8 mouse cellular contexts compared by ENCODE assay signal in genomic region chr19:10182142-10182541, GRCm38 (mm10). TPM values are rescaled to one million over a fixed set of nuclear protein-coding genes. Genes with fewer than 3 reads are reported as not detected.
A peak's percentile ranks its signal among the peaks of the same experiment; 100 is the strongest.
DNase-seq lines count a peak whose midpoint lies in the region; ATAC-seq and TF ChIP-seq lines count a peak whose summit lies in the region.

No protein-coding gene starts in this region.

- peak overlapping the region; percentile 93 for H3K4me2 ChIP-seq in neural tube, embryonic 11.5 days (ENCODE audit: low read depth)
- peak overlapping the region; percentile 71 for H3K4me2 ChIP-seq in limb, embryonic 12.5 days
- H3K4me2 ChIP-seq in stomach, embryonic 14.5 days (replicated peaks; ENCODE audit: low read depth, low read length), result peak overlapping the region; percentile 51

- intact Hi-C loops in left cerebral cortex, postnatal 4 days (cut with DNase I), result no loop called here

- no peak for DNase-seq in neural tube, embryonic 11.5 days (ENCODE audit: low spot score)
- DNase-seq in neural tube, embryonic 10.5 days (ENCODE audit: extremely low spot score, low spot score), result no peak
- DNase-seq in kidney, postnatal 10 days, result no peak
- DNase-seq in retina, postnatal 1 day, result no peak
- no peak for DNase-seq in left cerebral cortex, postnatal 4 days

- H3K4me1 ChIP-seq in neural tube, embryonic 11.5 days (ENCODE audit: control insufficient read depth, insufficient read depth, low read length), result no peaks in the 10 kb centered on the region
- peaks cover 11% of the 10 kb centered on the region; the same call in 1 of the 2 replicates for H3K4me1 ChIP-seq in embryonic fibroblast, embryonic 13.5 days (ENCODE audit: control insufficient read depth, insufficient read depth, low read length)
- peaks cover 16% of the 10 kb centered on the region for H3K4me1 ChIP-seq in limb, embryonic 12.5 days (replicated peaks)
- H3K4me1 ChIP-seq in stomach, embryonic 14.5 days (ENCODE audit: control insufficient read depth, insufficient read depth, low read length), result peaks cover 7% of the 10 kb centered on the region

- H3K9me3 ChIP-seq in neural tube, embryonic 11.5 days (ENCODE audit: control insufficient read depth, low read length), result no peaks in the 10 kb centered on the region
- H3K9me3 ChIP-seq in limb, embryonic 12.5 days, result no peaks in the 10 kb centered on the region
- H3K9me3 ChIP-seq in stomach, embryonic 14.5 days (ENCODE audit: control insufficient read depth, low read depth, low read length), result no peaks in the 10 kb centered on the region

- no peak overlapping the region for H3K27ac ChIP-seq in neural tube, embryonic 11.5 days (ENCODE audit: low read depth, low read length)
- H3K27ac ChIP-seq in embryonic fibroblast, embryonic 13.5 days (ENCODE audit: insufficient read depth, low read length), result no peak overlapping the region
- H3K27ac ChIP-seq in limb, embryonic 12.5 days, result 0 out of 2 replicates have a peak overlapping the region, but pooled peaks have one; percentile 93
- peak overlapping the region; percentile 44; the same call in 1 of the 2 replicates for H3K27ac ChIP-seq in stomach, embryonic 14.5 days (ENCODE audit: low read length)

- TF ChIP-seq CTCF in embryonic fibroblast, embryonic 13.5 days (IDR thresholded peaks at IDR 0.05; ENCODE audit: borderline replicate concordance, insufficient read depth, low read length), result no peak

- ATAC-seq in neural tube, embryonic 11.5 days (ENCODE audit: insufficient read depth, low FRiP score, low TSS enrichment), result no peak
- ATAC-seq in limb, embryonic 12.5 days (ENCODE audit: insufficient number of reproducible peaks, insufficient read depth, low FRiP score, low TSS enrichment, low read depth), result no peak
- no peak for ATAC-seq in stomach, embryonic 14.5 days (ENCODE audit: insufficient number of reproducible peaks, insufficient read depth, low FRiP score, low read depth)

- H3K9ac ChIP-seq in neural tube, embryonic 11.5 days (ENCODE audit: low read length), result no peak overlapping the region
- peak overlapping the region; percentile 86; the same call in 1 of the 2 replicates for H3K9ac ChIP-seq in limb, embryonic 12.5 days (replicated peaks)
- no peak overlapping the region for H3K9ac ChIP-seq in stomach, embryonic 14.5 days (replicated peaks; ENCODE audit: low read depth, low read length)

- WGBS in neural tube, embryonic 11.5 days, result 41% methylated on average over 7 of the region's 7 CpGs
- 33% methylated on average over 7 of the region's 7 CpGs for WGBS in limb, embryonic 12.5 days
- WGBS in stomach, embryonic 14.5 days, result 33% methylated on average over 7 of the region's 7 CpGs

- peak overlapping the region; percentile 94; the same call in 1 of the 2 replicates for H3K4me3 ChIP-seq in neural tube, embryonic 11.5 days (ENCODE audit: low read depth, low read length)
- peak overlapping the region; percentile 24 for H3K4me3 ChIP-seq in embryonic fibroblast, embryonic 13.5 days (ENCODE audit: insufficient read depth, low read length)
- peak overlapping the region; percentile 84 for H3K4me3 ChIP-seq in limb, embryonic 12.5 days (replicated peaks)
- peak overlapping the region; percentile 97 for H3K4me3 ChIP-seq in stomach, embryonic 14.5 days (ENCODE audit: low read depth, low read length)

- H3K27me3 ChIP-seq in neural tube, embryonic 11.5 days (ENCODE audit: control insufficient read depth, insufficient read depth, low read length), result no peaks in the 10 kb centered on the region
- no peaks in the 10 kb centered on the region for H3K27me3 ChIP-seq in limb, embryonic 12.5 days
- H3K27me3 ChIP-seq in stomach, embryonic 14.5 days (ENCODE audit: control insufficient read depth, insufficient read depth, low read length), result no peaks in the 10 kb centered on the region

- no peak for TF ChIP-seq POLR2A in embryonic fibroblast, embryonic 13.5 days (IDR thresholded peaks at IDR 0.05; ENCODE audit: low read depth, low read length)

- peaks cover 12% of the 10 kb centered on the region for H3K36me3 ChIP-seq in neural tube, embryonic 11.5 days (ENCODE audit: control insufficient read depth, insufficient read depth, low read length)
- peaks cover 27% of the 10 kb centered on the region for H3K36me3 ChIP-seq in limb, embryonic 12.5 days
- H3K36me3 ChIP-seq in stomach, embryonic 14.5 days (ENCODE audit: control insufficient read depth, insufficient read depth, low read length), result peaks cover 21% of the 10 kb centered on the region

RNA-seq across cellular contexts. Expression of gene Fads1, which starts 0.5 kb away (rescaled TPM):
- polyA plus RNA-seq in neural tube, embryonic 11.5 days (2014; fragmentation: Nextera tagmentation; extraction: Ambion mirVana), result 160 and 171 TPM in 2 replicates
- polyA plus RNA-seq in embryonic fibroblast, embryonic 13.5 days (2011; ENCODE audit: insufficient read length, low read depth, missing spikeins), result 121 and 131 TPM in 2 replicates
- polyA plus RNA-seq in limb, embryonic 12.5 days (2016; fragmentation: Nextera tagmentation; extraction: Ambion mirVana), result 134 and 144 TPM in 2 replicates
- polyA plus RNA-seq in stomach, embryonic 14.5 days (2014; fragmentation: Nextera tagmentation; extraction: Ambion mirVana), result 112 and 114 TPM in 2 replicates
- 100 to 1,000 TPM; 149 to 158 TPM for total RNA-seq in left cerebral cortex, postnatal 4 days (2021)

RNA-seq across cellular contexts. Expression of gene Tmem258, which starts 21.7 kb away (rescaled TPM):
- 379 and 382 TPM in 2 replicates for polyA plus RNA-seq in neural tube, embryonic 11.5 days (2014; fragmentation: Nextera tagmentation; extraction: Ambion mirVana)
- polyA plus RNA-seq in embryonic fibroblast, embryonic 13.5 days (2011; ENCODE audit: insufficient read length, low read depth, missing spikeins), result 285 and 290 TPM in 2 replicates
- polyA plus RNA-seq in limb, embryonic 12.5 days (2016; fragmentation: Nextera tagmentation; extraction: Ambion mirVana), result 417 and 421 TPM in 2 replicates
- 453 and 489 TPM in 2 replicates for polyA plus RNA-seq in stomach, embryonic 14.5 days (2014; fragmentation: Nextera tagmentation; extraction: Ambion mirVana)
- 100 to 1,000 TPM; 105 to 114 TPM for total RNA-seq in left cerebral cortex, postnatal 4 days (2021)

RNA-seq across cellular contexts. Expression of gene Fen1, which starts 21.8 kb away (rescaled TPM):
- polyA plus RNA-seq in neural tube, embryonic 11.5 days (2014; fragmentation: Nextera tagmentation; extraction: Ambion mirVana), result 106 and 113 TPM in 2 replicates
- 17.2 and 22.1 TPM in 2 replicates for polyA plus RNA-seq in embryonic fibroblast, embryonic 13.5 days (2011; ENCODE audit: insufficient read length, low read depth, missing spikeins)
- polyA plus RNA-seq in limb, embryonic 12.5 days (2016; fragmentation: Nextera tagmentation; extraction: Ambion mirVana), result 109 and 115 TPM in 2 replicates
- 65.1 and 70.4 TPM in 2 replicates for polyA plus RNA-seq in stomach, embryonic 14.5 days (2014; fragmentation: Nextera tagmentation; extraction: Ambion mirVana)
- 10 to 100 TPM; 11.7 to 11.9 TPM for total RNA-seq in left cerebral cortex, postnatal 4 days (2021)

RNA-seq across cellular contexts. Expression of gene Myrf, which starts 58.4 kb away (rescaled TPM):
- polyA plus RNA-seq in neural tube, embryonic 11.5 days (2014; fragmentation: Nextera tagmentation; extraction: Ambion mirVana), result 1.8 and 2.5 TPM in 2 replicates
- polyA plus RNA-seq in embryonic fibroblast, embryonic 13.5 days (2011; ENCODE audit: insufficient read length, low read depth, missing spikeins), result 2.1 and 2.5 TPM in 2 replicates
- polyA plus RNA-seq in limb, embryonic 12.5 days (2016; fragmentation: Nextera tagmentation; extraction: Ambion mirVana), result 2.6 and 2.7 TPM in 2 replicates
- 27.6 and 28.4 TPM in 2 replicates for polyA plus RNA-seq in stomach, embryonic 14.5 days (2014; fragmentation: Nextera tagmentation; extraction: Ambion mirVana)
- 1 to 10 TPM; 1.6 to 1.8 TPM for total RNA-seq in left cerebral cortex, postnatal 4 days (2021)

Comparison
In these comparisons a context has a peak if more than half of its experiments do, and no peak if none do; other contexts are left out.
1. H3K27ac ChIP-seq: peak in limb, embryonic 12.5 days (single experiment) and stomach, embryonic 14.5 days (single experiment); none in neural tube, embryonic 11.5 days (single experiment) and embryonic fibroblast, embryonic 13.5 days (single experiment).
2. H3K4me3 ChIP-seq: peak in every context shown above with its lines; median percentile 97 in stomach, embryonic 14.5 days; 94 in neural tube, embryonic 11.5 days; 84 in limb, embryonic 12.5 days; 24 in embryonic fibroblast, embryonic 13.5 days.
3. Peak in every context shown above with its lines, with median percentiles within 50 percentile points of each other: H3K4me2 ChIP-seq.